Mouse (Mus musculus) erythroblast, embryonic 14.5 days (primary cell): ENCODE data around the gene Tshz2. TPM values are rescaled to one million over a fixed set of nuclear protein-coding genes. Genes with fewer than 3 reads are reported as not detected.
"Not testable (repeated sequence)": the region's sequence is repeated elsewhere in the genome, so short reads cannot be mapped to it uniquely, and the experiment has no call there.

Experiments used
- H3K27me3 ChIP-seq: 2 replicates; pipeline ENCODE4 v1.6.1; 2012; ENCODE audit warnings: inconsistent platforms; ENCODE audit not compliant: control insufficient read depth
- H3K36me3 ChIP-seq: 2 replicates; pipeline ENCODE4 v1.6.1; 2012; ENCODE audit warnings: mild to moderate bottlenecking, inconsistent platforms; ENCODE audit not compliant: control insufficient read depth
- H3K4me1 ChIP-seq: 2 replicates; pipeline ENCODE4 v1.6.1; 2012; ENCODE audit warnings: inconsistent platforms; ENCODE audit not compliant: control insufficient read depth
- H3K4me3 ChIP-seq: replicated peaks from 2 replicates; pipeline ENCODE3; 2012; ENCODE audit warnings: moderate library complexity, mild to moderate bottlenecking, inconsistent platforms
- H3K9me3 ChIP-seq: 2 replicates; pipeline ENCODE4 v1.6.1; 2012; ENCODE audit warnings: low read length, inconsistent platforms, mixed read lengths; ENCODE audit not compliant: control insufficient read depth
- GATA1 ChIP-seq: IDR thresholded peaks from 2 replicates; pipeline ENCODE4 v1.6.1; 2012; ENCODE audit warnings: low read length, inconsistent platforms, mixed read lengths
- TAL1 ChIP-seq: IDR thresholded peaks from 3 replicates; pipeline ENCODE4 v1.6.1; 2012; ENCODE audit warnings: low read length, inconsistent platforms, mixed read lengths
- polyA plus RNA-seq: library from polyadenylated mRNA; stranded (reverse); fragments of >175 nt; gene quantifications from 2 replicates; pipeline ENCODE4 v1.2.3, GENCODE M21; 2012

Gene Tshz2
- polyA plus RNA-seq, 1 experiment, result not detected

GRCm38 (mm10) chr2:169849541-169849940 lies 216.7 kb downstream of the Tshz2 start:
- H3K9me3 ChIP-seq, result peaks cover 7% of the 10 kb centered on the region
- no peaks in the 10 kb centered on the region for H3K27me3 ChIP-seq
- TF ChIP-seq TAL1, result no peak
- TF ChIP-seq GATA1, result no peak
- no peak overlapping the region for H3K4me3 ChIP-seq
- no peaks in the 10 kb centered on the region for H3K4me1 ChIP-seq
- no peaks in the 10 kb centered on the region for H3K36me3 ChIP-seq

- no peak for TF ChIP-seq GATA1
- TF ChIP-seq TAL1, result no peak
- H3K4me1 ChIP-seq, result no peaks in the 10 kb centered on the region
- no peaks in the 10 kb centered on the region for H3K36me3 ChIP-seq
- peaks cover 17% of the 10 kb centered on the region for H3K9me3 ChIP-seq
- no peak overlapping the region for H3K4me3 ChIP-seq
- no peaks in the 10 kb centered on the region for H3K27me3 ChIP-seq
Observed at GRCm38 (mm10) chr2:169851606-169852005, 218.8 kb downstream of the Tshz2 start.

- Histone ChIP-seq H3K4me1 (no peaks in the 10 kb centered on the region; the same call in 1 of the 2 replicates), H3K4me3 (no peak overlapping the region), H3K27me3 (no peaks in the 10 kb centered on the region; the same call in 1 of the 2 replicates), H3K9me3 (peaks cover 36% of the 10 kb centered on the region), H3K36me3 (no peaks in the 10 kb centered on the region)
- TF ChIP-seq GATA1 (no peak), TAL1 (no peak)
Observed at GRCm38 (mm10) chr2:169854491-169854890, 221.7 kb downstream of the Tshz2 start.

GRCm38 (mm10) chr2:169857041-169857440 lies 224.2 kb downstream of the Tshz2 start:
- not testable (repeated sequence) for H3K4me1 ChIP-seq, H3K27me3 ChIP-seq, H3K36me3 ChIP-seq, H3K4me3 ChIP-seq
- H3K9me3 ChIP-seq, result peaks cover 36% of the 10 kb centered on the region

- Histone ChIP-seq H3K4me3 (no peak overlapping the region), H3K27me3 (no peaks in the 10 kb centered on the region; the same call in 1 of the 2 replicates), H3K36me3 (no peaks in the 10 kb centered on the region), H3K4me1 (no peaks in the 10 kb centered on the region; the same call in 1 of the 2 replicates), H3K9me3 (peaks cover 32% of the 10 kb centered on the region)
- TF ChIP-seq TAL1 (no peak), GATA1 (no peak)
Observed at GRCm38 (mm10) chr2:169859078-169859855, 226.5 kb downstream of the Tshz2 start.

GRCm38 (mm10) chr2:169860895-169861294 lies 228.1 kb downstream of the Tshz2 start:
- Histone ChIP-seq H3K4me1 (no peaks in the 10 kb centered on the region; the same call in 1 of the 2 replicates), H3K9me3 (peaks cover 24% of the 10 kb centered on the region), H3K36me3 (no peaks in the 10 kb centered on the region), H3K4me3 (no peak overlapping the region), H3K27me3 (no peaks in the 10 kb centered on the region; the same call in 1 of the 2 replicates)
- TF ChIP-seq TAL1 (no peak), GATA1 (no peak)

GRCm38 (mm10) chr2:169862701-169863100 lies 229.9 kb downstream of the Tshz2 start:
- Histone ChIP-seq H3K36me3 (no peaks in the 10 kb centered on the region), H3K9me3 (peaks cover 8% of the 10 kb centered on the region), H3K27me3 (no peaks in the 10 kb centered on the region), H3K4me1 (no peaks in the 10 kb centered on the region), H3K4me3 (no peak overlapping the region)
- no peak for TF ChIP-seq TAL1
- no peak for TF ChIP-seq GATA1

- Histone ChIP-seq H3K9me3 (no peaks in the 10 kb centered on the region), H3K36me3 (no peaks in the 10 kb centered on the region)
Observed at GRCm38 (mm10) chr2:169869468-169869867, 236.7 kb downstream of the Tshz2 start.

GRCm38 (mm10) chr2:169870503-169870902 lies 237.7 kb downstream of the Tshz2 start:
- Histone ChIP-seq H3K4me3 (no peak overlapping the region), H3K9me3 (no peaks in the 10 kb centered on the region), H3K4me1 (no peaks in the 10 kb centered on the region), H3K27me3 (no peaks in the 10 kb centered on the region), H3K36me3 (no peaks in the 10 kb centered on the region)
- no peak for TF ChIP-seq GATA1
- no peak for TF ChIP-seq TAL1

More at GRCm38 (mm10) chr2:169869468-169869867, 236.7 kb downstream of the Tshz2 start:
- H3K27me3 ChIP-seq, result no peaks in the 10 kb centered on the region
- TF ChIP-seq GATA1 (no peak), TAL1 (no peak)
- H3K4me1 ChIP-seq, result no peaks in the 10 kb centered on the region
- H3K4me3 ChIP-seq, result no peak overlapping the region
